Mouse (Mus musculus): ENCODE data around the gene Dnaja2.

GRCm38 (mm10) chr8:85590258-85590657 is 35.1 kb upstream of the Dnaja2 start:
- TF ChIP-seq CTCF (IDR thresholded peaks at IDR 0.05; ENCODE audit: low read depth, low read length) (no peak), TAL1 (conservative IDR thresholded peaks at IDR 0.05; ENCODE audit: low read depth, low read length) (no peak)

Measured in G1E (cell line).